Mouse (Mus musculus): ENCODE measurements around the gene Tmem80.

DNA sequence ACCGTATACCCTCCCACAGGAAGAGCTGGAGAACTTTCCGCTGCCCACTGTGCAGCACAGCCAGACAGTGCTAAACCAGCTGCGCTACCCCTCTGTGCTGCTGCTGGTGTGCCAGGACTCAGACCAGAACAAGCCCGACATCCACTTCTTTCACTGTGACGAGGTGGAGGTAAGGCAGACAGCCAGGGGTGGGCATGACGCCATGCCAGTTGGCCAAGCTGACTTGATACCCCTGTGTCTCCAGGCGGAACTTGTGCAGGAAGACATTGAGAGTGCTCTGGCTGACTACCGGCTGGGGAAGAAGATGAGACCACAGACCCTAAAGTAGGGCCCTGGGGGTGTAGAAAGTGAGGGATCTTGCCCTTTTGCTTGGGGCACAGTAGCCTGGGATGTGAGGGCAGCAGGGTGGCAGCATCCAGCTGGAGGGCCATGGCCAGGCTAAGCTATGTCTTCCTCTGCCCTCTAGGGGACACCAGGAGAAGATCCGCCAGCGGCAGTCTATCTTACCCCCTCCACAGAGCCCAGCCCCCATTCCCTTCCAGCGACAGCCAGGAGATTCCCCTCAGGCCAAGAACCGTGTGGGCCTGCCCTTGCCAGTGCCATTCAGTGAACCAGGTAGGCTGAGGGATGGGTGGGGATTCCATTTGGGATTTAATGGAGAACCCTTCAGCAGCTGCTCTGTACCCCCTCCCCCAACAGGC is 28.2 kb downstream of the Tmem80 start:
- TF ChIP-seq POLR2A (IDR thresholded peaks at IDR 0.05; ENCODE audit: low read depth, low read length) (no peak), CTCF (IDR thresholded peaks at IDR 0.05; ENCODE audit: borderline replicate concordance, insufficient read depth, low read length) (no peak)
